Mouse (Mus musculus) liver, embryonic 14.5 days (tissue): ENCODE results near the gene Dppa5a.

Experiments
- CTCF ChIP-seq: IDR thresholded peaks from 2 replicates; pipeline ENCODE4 v1.5.1; 2016; ENCODE audit warnings: antibody characterized with exemption, low read depth, control low read depth
- EP300 ChIP-seq: IDR thresholded peaks from 2 replicates; pipeline ENCODE4 v1.6.1; 2016; ENCODE audit warnings: antibody characterized with exemption, low read depth

- TF ChIP-seq CTCF (no peak), EP300 (no peak)
Observed at GRCm38 (mm10) chr9:78396517-78396916, 28.5 kb upstream of the Dppa5a start.
